Comparison of ENCODE assay signal across 12 mouse cellular contexts in genomic region chr5:130757517-130757916, GRCm38 (mm10).
A peak's percentile ranks its signal among the peaks of the same experiment; 100 is the strongest.
DNase-seq lines count a peak whose midpoint lies in the region; ATAC-seq and TF ChIP-seq lines count a peak whose summit lies in the region.
"Had no signal": no experiment of that assay in that cellular context is flagged by ENCODE, and none has a peak within 500 bp of the region (broad histone marks: within the 10 kb centered on the region; RNA-seq: fewer than 3 reads in every experiment).

No protein-coding gene starts in this region.

- H3K27me3 ChIP-seq in lung, embryonic 14.5 days (ENCODE audit: insufficient read depth, low read length) = no peaks in the 10 kb centered on the region
- no peaks in the 10 kb centered on the region for H3K27me3 ChIP-seq in liver, embryonic 14.5 days (ENCODE audit: control insufficient read depth, insufficient read depth, low read length)
- H3K27me3 ChIP-seq: liver, embryonic 15.5 days had no signal

- no peaks in the 10 kb centered on the region for H3K36me3 ChIP-seq in lung, embryonic 14.5 days (ENCODE audit: insufficient read depth)
- no peaks in the 10 kb centered on the region for H3K36me3 ChIP-seq in ES-E14 (ENCODE audit: control insufficient read depth, insufficient read depth, low read length, poor library complexity, severe bottlenecking)
- H3K36me3 ChIP-seq in liver, embryonic 14.5 days (replicated peaks; ENCODE audit: control insufficient read depth, insufficient read depth, low read depth) = no peaks in the 10 kb centered on the region
- H3K36me3 ChIP-seq: hindbrain, embryonic 10.5 days; liver, embryonic 15.5 days had no signal

- TF ChIP-seq EP300 in liver, embryonic 14.5 days (IDR thresholded peaks at IDR 0.05; ENCODE audit: low read depth) = no peak

- 91% methylated on average over 3 of the region's 3 CpGs for WGBS in lung, embryonic 14.5 days
- 70% methylated on average over 3 of the region's 3 CpGs for WGBS in liver, embryonic 14.5 days (ENCODE audit: insufficient replicate concordance)

- H3K4me1 ChIP-seq in lung, embryonic 14.5 days (ENCODE audit: insufficient read depth) = no peaks in the 10 kb centered on the region
- no peaks in the 10 kb centered on the region for H3K4me1 ChIP-seq in ES-E14 (ENCODE audit: control insufficient read depth in 2 of 2, insufficient read depth in 2 of 2, low read length in 2 of 2, poor library complexity in 1 of 2)
- no peaks in the 10 kb centered on the region for H3K4me1 ChIP-seq in liver, embryonic 14.5 days (replicated peaks; ENCODE audit: control insufficient read depth in 2 of 2, insufficient read depth in 2 of 2, low read length in 1 of 2)
- H3K4me1 ChIP-seq: hindbrain, embryonic 10.5 days; liver, embryonic 15.5 days had no signal

- H3K4me2 ChIP-seq in lung, embryonic 14.5 days = no peak overlapping the region
- no peak overlapping the region for H3K4me2 ChIP-seq in liver, embryonic 14.5 days (ENCODE audit: low read depth)
- H3K4me2 ChIP-seq: liver, embryonic 15.5 days had no signal

- ATAC-seq in lung, embryonic 14.5 days (ENCODE audit: insufficient read depth) = no peak
- ATAC-seq in liver, embryonic 14.5 days (ENCODE audit: insufficient read depth) = no peak

- H3K9me3 ChIP-seq in lung, embryonic 14.5 days (ENCODE audit: low read depth, low read length) = no peaks in the 10 kb centered on the region
- no peaks in the 10 kb centered on the region for H3K9me3 ChIP-seq in ES-E14 (ENCODE audit: control insufficient read depth, insufficient read depth, low read depth, low read length)
- H3K9me3 ChIP-seq in liver, embryonic 14.5 days (ENCODE audit: control insufficient read depth, low read length) = no peaks in the 10 kb centered on the region
- H3K9me3 ChIP-seq: liver, embryonic 15.5 days had no signal

- in situ Hi-C loops in ES-E14 (cut with MboI; ENCODE audit: low sequenced_read_pairs in 2 of 2, unreplicated experiment in 2 of 2) = no loop called here

- peak; percentile 7 for DNase-seq in heart, postnatal 4 days
- no peak for DNase-seq in heart, adult 9 months (ENCODE audit: low spot score in 2 of 2)
- peak; percentile 34 for DNase-seq in lung, embryonic 14.5 days
- no peak for DNase-seq in lung, adult 18-20 months
- DNase-seq in ES-E14 (ENCODE audit: low read depth, low spot score) = peak; percentile 48
- DNase-seq in liver, embryonic 14.5 days (ENCODE audit: low read depth in 3 of 3, low spot score in 3 of 3) = no peak
- DNase-seq in gastrocnemius, postnatal 14 days = no peak
- DNase-seq in lung, postnatal 25 days (ENCODE audit: low spot score) = no peak
- DNase-seq: adrenal gland, postnatal 25 days; heart, adult 11 months had no signal

- H3K27ac ChIP-seq in lung, embryonic 14.5 days (ENCODE audit: low read depth) = no peak overlapping the region
- H3K27ac ChIP-seq in ES-E14 (ENCODE audit: insufficient read depth, low read depth, low read length, poor library complexity, severe bottlenecking) = no peak overlapping the region
- H3K27ac ChIP-seq in liver, embryonic 14.5 days = no peak overlapping the region
- H3K27ac ChIP-seq: hindbrain, embryonic 10.5 days; liver, embryonic 15.5 days had no signal

- intact Hi-C loops in gastrocnemius, postnatal 14 days (cut with DNase I; ENCODE audit: low total_unique reads) = no loop called here

- peak; percentile 26; the same call in 1 of the 2 replicates for TF ChIP-seq CTCF in lung, embryonic 14.5 days (IDR thresholded peaks at IDR 0.05; ENCODE audit: low read depth)
- TF ChIP-seq CTCF in liver, embryonic 14.5 days (IDR thresholded peaks at IDR 0.05; ENCODE audit: low read depth) = peak; percentile 36; the same call in 1 of the 2 replicates

- no peak overlapping the region for H3K4me3 ChIP-seq in lung, embryonic 14.5 days (ENCODE audit: low read depth, low read length)
- no peak overlapping the region for H3K4me3 ChIP-seq in ES-E14 (ENCODE audit: insufficient read depth in 1 of 2, low read depth in 1 of 2, low read length in 2 of 2, poor library complexity in 1 of 2, severe bottlenecking in 1 of 2)
- no peak overlapping the region for H3K4me3 ChIP-seq in liver, embryonic 14.5 days (ENCODE audit: insufficient read depth in 1 of 2, low read depth in 2 of 2, low read length in 2 of 2)
- H3K4me3 ChIP-seq: hindbrain, embryonic 10.5 days; liver, embryonic 15.5 days had no signal

- H3K9ac ChIP-seq in lung, embryonic 14.5 days = no peak overlapping the region
- H3K9ac ChIP-seq in ES-E14 (ENCODE audit: insufficient read depth, low read depth, low read length, poor library complexity, severe bottlenecking) = no peak overlapping the region
- no peak overlapping the region for H3K9ac ChIP-seq in liver, embryonic 14.5 days (replicated peaks)
- H3K9ac ChIP-seq: liver, embryonic 15.5 days had no signal

TF ChIP-seq in ES-E14, 5 proteins besides CTCF, POLR2A, EP300 and RAD21:
- TF ChIP-seq ZNF384 (IDR thresholded peaks at IDR 0.05; ENCODE audit: low read depth, low read length) (no peak), CHD2 (IDR thresholded peaks at IDR 0.05; ENCODE audit: low read depth, low read length) (no peak), HCFC1 (IDR thresholded peaks at IDR 0.05; ENCODE audit: borderline replicate concordance, insufficient read depth, low read length) (no peak), ZC3H11A (IDR thresholded peaks at IDR 0.05; ENCODE audit: borderline replicate concordance, low read depth, low read length) (peak; percentile 44; the same call in 1 of the 2 replicates)

Comparison
In these comparisons a context has a peak if more than half of its experiments do, and no peak if none do; other contexts are left out.
1. DNase-seq: peak in heart, postnatal 4 days (single experiment), lung, embryonic 14.5 days (single experiment) and ES-E14 (single experiment); none in heart, adult 9 months (0 of 2), lung, adult 18-20 months (0 of 2), liver, embryonic 14.5 days (0 of 3), gastrocnemius, postnatal 14 days (single experiment) and lung, postnatal 25 days (single experiment).